Mouse (Mus musculus) heart, embryonic 16.5 days (tissue): ENCODE measurements at regions not wholly inside any gene's neighbourhood (a gene's known extent, or its start where the extent isn't known, plus 50 kb on each side); places are given as distances from the start of the nearest gene placed in this dataset.

ENCODE experiments used
- ATAC-seq: fragments of 200-750 bp; cut with Nextera tagmentation; replicated peaks from 2 replicates; pipeline ENCODE4 v1.8.0; 2017; ENCODE audit warnings: moderate number of reproducible peaks; ENCODE audit not compliant: insufficient read depth, low FRiP score; ENCODE audit errors: extremely low read depth
- H3K27ac ChIP-seq: fragments of 300-500 bp; sonication (generic); 2 replicates; pipeline ENCODE4 v1.5.1; 2014; ENCODE audit warnings: mild to moderate bottlenecking, low read length, control low read depth, moderate library complexity
- H3K27me3 ChIP-seq: fragments of 300-500 bp; sonication (generic); 2 replicates; pipeline ENCODE4 v1.6.1; 2014; ENCODE audit warnings: low read length, mixed read lengths; ENCODE audit not compliant: control insufficient read depth, insufficient read depth
- H3K36me3 ChIP-seq: fragments of 300-500 bp; sonication (generic); 2 replicates; pipeline ENCODE4 v1.6.1; 2014; ENCODE audit not compliant: control insufficient read depth, insufficient read depth
- H3K4me1 ChIP-seq: fragments of 300-500 bp; sonication (generic); 2 replicates; pipeline ENCODE4 v1.6.1; 2014; ENCODE audit warnings: low read length, mixed read lengths; ENCODE audit not compliant: control insufficient read depth, insufficient read depth
- H3K4me2 ChIP-seq: fragments of 300-500 bp; sonication (generic); 2 replicates; pipeline ENCODE4 v1.6.1; 2014; ENCODE audit warnings: low read depth, mild to moderate bottlenecking, control low read depth, low read length
- H3K4me3 ChIP-seq: fragments of 300-500 bp; sonication (generic); 2 replicates; pipeline ENCODE4 v1.5.1; 2014; ENCODE audit warnings: mild to moderate bottlenecking, control low read depth, low read length
- H3K9ac ChIP-seq: fragments of 300-500 bp; sonication (generic); 2 replicates; pipeline ENCODE4 v1.6.1; 2014; ENCODE audit warnings: low read length, control low read depth
- H3K9me3 ChIP-seq: fragments of 300-500 bp; sonication (generic); replicated peaks from 2 replicates; pipeline ENCODE4 v1.6.1; 2016; ENCODE audit warnings: low read length; ENCODE audit not compliant: control insufficient read depth
- WGBS: fragments of 180-500 bp; shearing (Covaris S2); extraction: QIAGEN DNeasy Blood & Tissue Kit; methylation state at CpG from one replicate; pipeline ENCODE4 v1.1.7; 2014; 5-methylcytosine and 5-hydroxymethylcytosine counted together

GRCm38 (mm10) chr3:119653007-119653565, 131.2 kb downstream of the Ptbp2 start:
- 85% methylated on average over 14 of the region's 14 CpGs for WGBS
- H3K27me3 ChIP-seq = no peaks in the 10 kb centered on the region
- H3K36me3 ChIP-seq = no peaks in the 10 kb centered on the region
- H3K27ac ChIP-seq = no peak overlapping the region
- no peak overlapping the region for H3K4me3 ChIP-seq
- H3K4me1 ChIP-seq = no peaks in the 10 kb centered on the region
- H3K9ac ChIP-seq = no peak overlapping the region
- H3K9me3 ChIP-seq = no peaks in the 10 kb centered on the region
- no peak for ATAC-seq
- no peak overlapping the region for H3K4me2 ChIP-seq

GRCm38 (mm10) chr3:119638633-119639032, 145.6 kb downstream of the Ptbp2 start:
- 54% methylated on average over 3 of the region's 3 CpGs for WGBS
- Histone ChIP-seq H3K27ac (no peak overlapping the region), H3K36me3 (no peaks in the 10 kb centered on the region), H3K4me3 (no peak overlapping the region), H3K27me3 (no peaks in the 10 kb centered on the region), H3K4me2 (no peak overlapping the region), H3K9me3 (no peaks in the 10 kb centered on the region), H3K4me1 (no peaks in the 10 kb centered on the region), H3K9ac (no peak overlapping the region)
- ATAC-seq = no peak

- Histone ChIP-seq H3K4me1 (no peaks in the 10 kb centered on the region), H3K4me2 (no peak overlapping the region), H3K36me3 (no peaks in the 10 kb centered on the region), H3K4me3 (no peak overlapping the region), H3K27me3 (no peaks in the 10 kb centered on the region), H3K9ac (no peak overlapping the region), H3K27ac (no peak overlapping the region), H3K9me3 (no peaks in the 10 kb centered on the region)
- no peak for ATAC-seq
- 72% methylated on average over 3 of the region's 3 CpGs for WGBS
Measured at GRCm38 (mm10) chr3:119635641-119636040, 148.6 kb downstream of the Ptbp2 start.

GRCm38 (mm10) chr3:119633516-119633915, 150.8 kb downstream of the Ptbp2 start:
- Histone ChIP-seq H3K9me3 (no peaks in the 10 kb centered on the region), H3K4me3 (no peak overlapping the region), H3K27ac (no peak overlapping the region), H3K4me2 (no peak overlapping the region), H3K36me3 (no peaks in the 10 kb centered on the region), H3K9ac (no peak overlapping the region), H3K27me3 (no peaks in the 10 kb centered on the region), H3K4me1 (no peaks in the 10 kb centered on the region)
- 62% methylated on average over 2 of the region's 2 CpGs for WGBS
- ATAC-seq = no peak

GRCm38 (mm10) chr3:119606116-119606515, 178.2 kb downstream of the Ptbp2 start:
- H3K27ac ChIP-seq = no peak overlapping the region
- H3K9me3 ChIP-seq = no peaks in the 10 kb centered on the region
- WGBS = 87% methylated on average over 1 of the region's 1 CpGs
- H3K27me3 ChIP-seq = no peaks in the 10 kb centered on the region
- ATAC-seq = no peak
- H3K4me2 ChIP-seq = no peak overlapping the region
- H3K36me3 ChIP-seq = no peaks in the 10 kb centered on the region
- H3K4me1 ChIP-seq = no peaks in the 10 kb centered on the region
- no peak overlapping the region for H3K9ac ChIP-seq
- no peak overlapping the region for H3K4me3 ChIP-seq

- Histone ChIP-seq H3K27me3 (no peaks in the 10 kb centered on the region), H3K4me1 (no peaks in the 10 kb centered on the region), H3K4me3 (no peak overlapping the region), H3K36me3 (no peaks in the 10 kb centered on the region), H3K9ac (no peak overlapping the region), H3K27ac (no peak overlapping the region), H3K4me2 (no peak overlapping the region), H3K9me3 (no peaks in the 10 kb centered on the region)
- 84% methylated on average over 4 of the region's 4 CpGs for WGBS
- ATAC-seq = no peak
Measured at GRCm38 (mm10) chr3:119588872-119589416, 195.3 kb downstream of the Ptbp2 start.

GRCm38 (mm10) chr3:119587971-119588370, 196.3 kb downstream of the Ptbp2 start:
- no peak overlapping the region for H3K9ac ChIP-seq
- H3K4me2 ChIP-seq = no peak overlapping the region
- no peaks in the 10 kb centered on the region for H3K4me1 ChIP-seq
- H3K27me3 ChIP-seq = no peaks in the 10 kb centered on the region
- 56% methylated on average over 2 of the region's 2 CpGs for WGBS
- no peak for ATAC-seq
- H3K36me3 ChIP-seq = no peaks in the 10 kb centered on the region
- no peaks in the 10 kb centered on the region for H3K9me3 ChIP-seq
- no peak overlapping the region for H3K4me3 ChIP-seq
- H3K27ac ChIP-seq = no peak overlapping the region

- no peak overlapping the region for H3K4me3 ChIP-seq
- H3K9me3 ChIP-seq = 0 out of 2 replicates have a peak, but pooled peaks cover under 1% of the 10 kb centered on the region
- no peak overlapping the region for H3K9ac ChIP-seq
- no peaks in the 10 kb centered on the region for H3K36me3 ChIP-seq
- H3K4me2 ChIP-seq = no peak overlapping the region
- H3K4me1 ChIP-seq = no peaks in the 10 kb centered on the region
- no peak overlapping the region for H3K27ac ChIP-seq
- ATAC-seq = no peak
- H3K27me3 ChIP-seq = no peaks in the 10 kb centered on the region
- 71% methylated on average over 3 of the region's 3 CpGs for WGBS
Measured at GRCm38 (mm10) chr3:119575516-119575915, 208.8 kb downstream of the Ptbp2 start.

GRCm38 (mm10) chr3:119537884-119538283, 246.4 kb downstream of the Ptbp2 start:
- no peak overlapping the region for H3K27ac ChIP-seq
- H3K36me3 ChIP-seq = no peaks in the 10 kb centered on the region
- no peaks in the 10 kb centered on the region for H3K27me3 ChIP-seq
- peaks cover 2% of the 10 kb centered on the region; the same call in 1 of the 2 replicates for H3K4me1 ChIP-seq
- H3K9me3 ChIP-seq = no peaks in the 10 kb centered on the region
- H3K9ac ChIP-seq = no peak overlapping the region
- no peak overlapping the region for H3K4me3 ChIP-seq
- no peak overlapping the region for H3K4me2 ChIP-seq
- ATAC-seq = no peak
- 69% methylated on average over 7 of the region's 7 CpGs for WGBS
